Mouse (Mus musculus) limb, embryonic 13.5 days (tissue): Measurements from ENCODE around the gene Ttc3. TPM values are rescaled to one million over a fixed set of nuclear protein-coding genes. Genes with fewer than 3 reads are reported as not detected.
"Not testable (repeated sequence)": the region's sequence is repeated elsewhere in the genome, so short reads cannot be mapped to it uniquely, and the experiment has no call there.

Source experiments
- ATAC-seq: fragments of 200-750 bp; cut with Nextera tagmentation; 2 replicates; pipeline ENCODE4 v1.8.0; 2017; ENCODE audit warnings: low read depth, moderate number of reproducible peaks, moderate TSS enrichment; ENCODE audit not compliant: low FRiP score
- H3K27ac ChIP-seq: fragments of 300-500 bp; sonication (generic); 2 replicates; pipeline ENCODE4 v1.5.1; 2015; ENCODE audit warnings: inconsistent platforms, mild to moderate bottlenecking, moderate library complexity
- H3K27me3 ChIP-seq: fragments of 300-500 bp; sonication (generic); 2 replicates; pipeline ENCODE4 v1.6.1; 2015; ENCODE audit warnings: mild to moderate bottlenecking, inconsistent platforms
- H3K36me3 ChIP-seq: fragments of 300-500 bp; sonication (generic); 2 replicates; pipeline ENCODE4 v1.6.1; 2015; ENCODE audit warnings: inconsistent platforms, mild to moderate bottlenecking, moderate library complexity
- H3K4me1 ChIP-seq: fragments of 300-500 bp; sonication (generic); 2 replicates; pipeline ENCODE4 v1.6.1; 2015; ENCODE audit warnings: inconsistent platforms
- H3K4me2 ChIP-seq: fragments of 300-500 bp; sonication (generic); replicated peaks from 2 replicates; pipeline ENCODE4 v1.6.1; 2015; ENCODE audit warnings: inconsistent platforms, mild to moderate bottlenecking, moderate library complexity
- H3K4me3 ChIP-seq: fragments of 300-500 bp; sonication (generic); 2 replicates; pipeline ENCODE4 v1.5.1; 2015; ENCODE audit warnings: moderate library complexity, mild to moderate bottlenecking, inconsistent platforms
- H3K9ac ChIP-seq: fragments of 300-500 bp; sonication (generic); 2 replicates; pipeline ENCODE4 v1.6.1; 2015; ENCODE audit warnings: mild to moderate bottlenecking, inconsistent platforms
- H3K9me3 ChIP-seq: fragments of 300-500 bp; sonication (generic); 2 replicates; pipeline ENCODE4 v1.6.1; 2016; ENCODE audit warnings: inconsistent platforms
- WGBS: fragments of 180-500 bp; shearing (Covaris S2); methylation state at CpG from one replicate; pipeline ENCODE4 v1.1.7; 2015; 5-methylcytosine and 5-hydroxymethylcytosine counted together
- polyA plus RNA-seq: library from polyadenylated mRNA; unstranded; fragments of >200 nt; fragmentation: Nextera tagmentation; extraction: Ambion mirVana; gene quantifications from 2 replicates; pipeline ENCODE4 v1.2.1, GENCODE M21; 2015

The Ttc3 gene
- 324 and 332 TPM in 2 replicates for polyA plus RNA-seq

GRCm38 (mm10) chr16:94370173-94370914 lies at the start of gene Ttc3:
Ttc3 (plus strand) TSS chr16:94370618.
- no peaks in the 10 kb centered on the region for H3K27me3 ChIP-seq
- peak; percentile 85 for ATAC-seq
- peaks cover 29% of the 10 kb centered on the region for H3K4me1 ChIP-seq
- peak within 1 kb of the TSS; percentile 98 for H3K27ac ChIP-seq
- under 1% methylated on average over 75 of the region's 79 CpGs for WGBS
- H3K9me3 ChIP-seq = no peaks in the 10 kb centered on the region
- H3K4me2 ChIP-seq = peak within 1 kb of the TSS; percentile 76
- no peaks in the 10 kb centered on the region for H3K36me3 ChIP-seq
- peak within 1 kb of the TSS; percentile 93 for H3K9ac ChIP-seq
- H3K4me3 ChIP-seq = peak within 1 kb of the TSS; percentile 88

- ATAC-seq = no peak
- Histone ChIP-seq H3K4me1 (peaks cover 11% of the 10 kb centered on the region), H3K4me2 (no peak overlapping the region), H3K36me3 (no peaks in the 10 kb centered on the region), H3K4me3 (no peak overlapping the region), H3K27me3 (peaks cover 35% of the 10 kb centered on the region), H3K9ac (no peak overlapping the region), H3K9me3 (no peaks in the 10 kb centered on the region), H3K27ac (no peak overlapping the region)
- 75% methylated on average over 5 of the region's 5 CpGs for WGBS
Observed at GRCm38 (mm10) chr16:94323681-94324080, 46.7 kb upstream of the Ttc3 start.

- Histone ChIP-seq H3K36me3 (no peaks in the 10 kb centered on the region), H3K9me3 (no peaks in the 10 kb centered on the region), H3K4me3 (no peak overlapping the region), H3K4me2 (no peak overlapping the region), H3K4me1 (peaks cover 23% of the 10 kb centered on the region), H3K27me3 (peaks cover 55% of the 10 kb centered on the region), H3K27ac (no peak overlapping the region), H3K9ac (no peak overlapping the region)
- ATAC-seq = no peak
- 84% methylated on average over 3 of the region's 3 CpGs for WGBS
Observed at GRCm38 (mm10) chr16:94326008-94326407, 44.4 kb upstream of the Ttc3 start.

- Histone ChIP-seq H3K4me1 (peaks cover 23% of the 10 kb centered on the region), H3K4me3 (peak within 1 kb of the TSS; percentile 53), H3K36me3 (no peaks in the 10 kb centered on the region), H3K27me3 (peaks cover 55% of the 10 kb centered on the region), H3K9me3 (no peaks in the 10 kb centered on the region), H3K27ac (no peak within 1 kb of the TSS), H3K4me2 (peak within 1 kb of the TSS; percentile 85), H3K9ac (peak within 1 kb of the TSS; percentile 60)
- WGBS = 1% methylated on average over 63 of the region's 63 CpGs
- peak; percentile 34; the same call in 1 of the 2 replicates for ATAC-seq
Observed at GRCm38 (mm10) chr16:94327781-94328711, 42.4 kb upstream of the Ttc3 start, which contains the start of gene Ripply3. Ripply3 (plus strand) TSS chr16:94328420.

- WGBS = 7% methylated on average over 25 of the region's 25 CpGs
- H3K4me3 ChIP-seq = peak overlapping the region; percentile 53
- no peaks in the 10 kb centered on the region for H3K9me3 ChIP-seq
- peak overlapping the region; percentile 85 for H3K4me2 ChIP-seq
- H3K36me3 ChIP-seq = no peaks in the 10 kb centered on the region
- H3K27me3 ChIP-seq = peaks cover 55% of the 10 kb centered on the region
- ATAC-seq = no peak
- H3K27ac ChIP-seq = no peak overlapping the region
- peak overlapping the region; percentile 60 for H3K9ac ChIP-seq
- H3K4me1 ChIP-seq = peaks cover 23% of the 10 kb centered on the region
Observed at GRCm38 (mm10) chr16:94328881-94329867, 41.2 kb upstream of the Ttc3 start.

- Histone ChIP-seq H3K9me3 (no peaks in the 10 kb centered on the region), H3K9ac (no peak overlapping the region; the same call in 1 of the 2 replicates), H3K27me3 (peaks cover 50% of the 10 kb centered on the region), H3K4me2 (no peak overlapping the region), H3K4me1 (peaks cover 23% of the 10 kb centered on the region), H3K27ac (no peak overlapping the region), H3K36me3 (no peaks in the 10 kb centered on the region), H3K4me3 (no peak overlapping the region)
- WGBS = 74% methylated on average over 5 of the region's 5 CpGs
- no peak for ATAC-seq
Observed at GRCm38 (mm10) chr16:94330429-94330828, 40.0 kb upstream of the Ttc3 start.

- Histone ChIP-seq H3K4me3 (no peak overlapping the region), H3K9ac (no peak overlapping the region), H3K4me1 (peaks cover 23% of the 10 kb centered on the region), H3K36me3 (no peaks in the 10 kb centered on the region), H3K9me3 (no peaks in the 10 kb centered on the region), H3K27ac (no peak overlapping the region), H3K27me3 (peaks cover 42% of the 10 kb centered on the region), H3K4me2 (no peak overlapping the region)
- ATAC-seq = no peak
- WGBS = 80% methylated on average over 9 of the region's 9 CpGs
Observed at GRCm38 (mm10) chr16:94331233-94331885, 39.1 kb upstream of the Ttc3 start.

GRCm38 (mm10) chr16:94331886-94332252 lies 38.5 kb upstream of the Ttc3 start:
- peaks cover 23% of the 10 kb centered on the region for H3K4me1 ChIP-seq
- no peaks in the 10 kb centered on the region for H3K36me3 ChIP-seq
- no peak overlapping the region for H3K4me2 ChIP-seq
- 52% methylated on average over 5 of the region's 5 CpGs for WGBS
- no peak overlapping the region for H3K27ac ChIP-seq
- no peaks in the 10 kb centered on the region for H3K9me3 ChIP-seq
- H3K9ac ChIP-seq = no peak overlapping the region
- no peak for ATAC-seq
- no peak overlapping the region for H3K4me3 ChIP-seq
- H3K27me3 ChIP-seq = peaks cover 38% of the 10 kb centered on the region

GRCm38 (mm10) chr16:94335656-94336055 lies 34.8 kb upstream of the Ttc3 start:
- H3K9ac ChIP-seq = no peak overlapping the region
- H3K4me3 ChIP-seq = no peak overlapping the region
- H3K4me1 ChIP-seq = no peaks in the 10 kb centered on the region
- H3K27me3 ChIP-seq = peaks cover 3% of the 10 kb centered on the region; the same call in 1 of the 2 replicates
- WGBS = 33% methylated on average over 5 of the region's 5 CpGs
- no peak overlapping the region for H3K27ac ChIP-seq
- no peaks in the 10 kb centered on the region for H3K9me3 ChIP-seq
- no peak overlapping the region for H3K4me2 ChIP-seq
- no peaks in the 10 kb centered on the region for H3K36me3 ChIP-seq
- ATAC-seq = no peak

GRCm38 (mm10) chr16:94339164-94340160 lies 31.0 kb upstream of the Ttc3 start:
- H3K9me3 ChIP-seq, H3K4me3 ChIP-seq, H3K4me2 ChIP-seq, H3K27me3 ChIP-seq, H3K9ac ChIP-seq, H3K36me3 ChIP-seq, H3K4me1 ChIP-seq, H3K27ac ChIP-seq, ATAC-seq: not testable (repeated sequence)
- WGBS = 91% methylated on average over 22 of the region's 22 CpGs
